Mouse (Mus musculus): ENCODE data around the gene Pdha2. TPM values are rescaled to one million over a fixed set of nuclear protein-coding genes. Genes with fewer than 3 reads are reported as not detected.

The Pdha2 gene
- 1.3 and 1.6 TPM in 2 replicates for total RNA-seq (2012; rRNA removed)

- H3K4me1 ChIP-seq (ENCODE audit: control insufficient read depth in 2 of 2, insufficient read depth in 2 of 2, low read length in 2 of 2, poor library complexity in 1 of 2), result no peaks in the 10 kb centered on the region
- no peak for DNase-seq (ENCODE audit: low read depth, low spot score)
- H3K9ac ChIP-seq (ENCODE audit: insufficient read depth, low read depth, low read length, poor library complexity, severe bottlenecking), result no peak within 1 kb of the TSS
- H3K27ac ChIP-seq (ENCODE audit: insufficient read depth, low read depth, low read length, poor library complexity, severe bottlenecking), result no peak within 1 kb of the TSS
- no peak within 1 kb of the TSS for H3K4me3 ChIP-seq (ENCODE audit: insufficient read depth in 1 of 2, low read depth in 1 of 2, low read length in 2 of 2, poor library complexity in 1 of 2, severe bottlenecking in 1 of 2)
- in situ Hi-C loops (cut with MboI; ENCODE audit: low sequenced_read_pairs in 2 of 2, unreplicated experiment in 2 of 2), result no loop called here
- TF ChIP-seq MAFK (IDR thresholded peaks at IDR 0.05; ENCODE audit: insufficient read depth, low read depth, low read length) (no peak), CHD2 (IDR thresholded peaks at IDR 0.05; ENCODE audit: low read depth, low read length) (no peak), ZC3H11A (IDR thresholded peaks at IDR 0.05; ENCODE audit: borderline replicate concordance, low read depth, low read length) (no peak), ZNF384 (IDR thresholded peaks at IDR 0.05; ENCODE audit: low read depth, low read length) (no peak), HCFC1 (IDR thresholded peaks at IDR 0.05; ENCODE audit: borderline replicate concordance, insufficient read depth, low read length) (no peak)
- no peaks in the 10 kb centered on the region for H3K36me3 ChIP-seq (ENCODE audit: control insufficient read depth, insufficient read depth, low read length, poor library complexity, severe bottlenecking)
- H3K9me3 ChIP-seq (ENCODE audit: control insufficient read depth, insufficient read depth, low read depth, low read length), result no peaks in the 10 kb centered on the region
Measured at GRCm38 (mm10) chr3:141212255-141212654, at the start of gene Pdha2. Gene Pdha2, minus strand, starts transcription at chr3:141212355.

DNA sequence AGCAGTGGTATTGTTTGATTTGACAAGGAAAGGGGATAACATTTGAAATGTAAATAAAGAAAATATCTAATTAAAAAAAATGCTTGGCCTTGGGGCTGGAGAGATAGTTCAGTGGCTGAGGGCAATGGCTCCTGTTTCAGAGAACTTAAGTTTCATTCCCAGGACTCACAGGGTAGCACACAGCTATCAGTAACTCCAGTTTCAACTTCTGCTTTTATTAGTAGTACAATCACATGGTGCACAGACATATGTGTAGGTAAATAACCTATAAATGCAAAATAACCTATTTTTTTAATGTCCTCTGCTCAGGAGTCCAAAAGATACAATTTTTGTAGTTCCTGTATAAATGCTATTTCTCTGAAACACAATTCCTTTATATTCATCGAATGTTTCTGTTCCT is 48.4 kb upstream of the Pdha2 start:
- no peaks in the 10 kb centered on the region for H3K9me3 ChIP-seq (ENCODE audit: control insufficient read depth, insufficient read depth, low read depth, low read length)
- no peaks in the 10 kb centered on the region for H3K4me1 ChIP-seq (ENCODE audit: control insufficient read depth in 2 of 2, insufficient read depth in 2 of 2, low read length in 2 of 2, poor library complexity in 1 of 2)
- no peak overlapping the region for H3K9ac ChIP-seq (ENCODE audit: insufficient read depth, low read depth, low read length, poor library complexity, severe bottlenecking)
- no peak for TF ChIP-seq HCFC1 (IDR thresholded peaks at IDR 0.05; ENCODE audit: borderline replicate concordance, insufficient read depth, low read length)
- TF ChIP-seq MAFK (IDR thresholded peaks at IDR 0.05; ENCODE audit: insufficient read depth, low read depth, low read length), result no peak
- TF ChIP-seq CHD2 (IDR thresholded peaks at IDR 0.05; ENCODE audit: low read depth, low read length), result no peak
- no peak for TF ChIP-seq ZC3H11A (IDR thresholded peaks at IDR 0.05; ENCODE audit: borderline replicate concordance, low read depth, low read length)
- TF ChIP-seq ZNF384 (IDR thresholded peaks at IDR 0.05; ENCODE audit: low read depth, low read length), result no peak
- no peak for DNase-seq (ENCODE audit: low read depth, low spot score)
- H3K27ac ChIP-seq (ENCODE audit: insufficient read depth, low read depth, low read length, poor library complexity, severe bottlenecking), result no peak overlapping the region
- H3K4me3 ChIP-seq (ENCODE audit: insufficient read depth in 1 of 2, low read depth in 1 of 2, low read length in 2 of 2, poor library complexity in 1 of 2, severe bottlenecking in 1 of 2), result no peak overlapping the region
- in situ Hi-C loops (cut with MboI; ENCODE audit: low sequenced_read_pairs in 2 of 2, unreplicated experiment in 2 of 2), result no loop called here
- H3K36me3 ChIP-seq (ENCODE audit: control insufficient read depth, insufficient read depth, low read length, poor library complexity, severe bottlenecking), result no peaks in the 10 kb centered on the region

- in situ Hi-C loops (cut with MboI; ENCODE audit: low sequenced_read_pairs in 2 of 2, unreplicated experiment in 2 of 2), result no loop called here
- no peak for TF ChIP-seq ZNF384 (IDR thresholded peaks at IDR 0.05; ENCODE audit: low read depth, low read length)
- TF ChIP-seq CHD2 (IDR thresholded peaks at IDR 0.05; ENCODE audit: low read depth, low read length), result no peak
- no peak for TF ChIP-seq MAFK (IDR thresholded peaks at IDR 0.05; ENCODE audit: insufficient read depth, low read depth, low read length)
- no peak for TF ChIP-seq ZC3H11A (IDR thresholded peaks at IDR 0.05; ENCODE audit: borderline replicate concordance, low read depth, low read length)
- TF ChIP-seq HCFC1 (IDR thresholded peaks at IDR 0.05; ENCODE audit: borderline replicate concordance, insufficient read depth, low read length), result no peak
- DNase-seq (ENCODE audit: low read depth, low spot score), result no peak
Measured at GRCm38 (mm10) chr3:141251440-141251839, 39.3 kb upstream of the Pdha2 start.

DNA sequence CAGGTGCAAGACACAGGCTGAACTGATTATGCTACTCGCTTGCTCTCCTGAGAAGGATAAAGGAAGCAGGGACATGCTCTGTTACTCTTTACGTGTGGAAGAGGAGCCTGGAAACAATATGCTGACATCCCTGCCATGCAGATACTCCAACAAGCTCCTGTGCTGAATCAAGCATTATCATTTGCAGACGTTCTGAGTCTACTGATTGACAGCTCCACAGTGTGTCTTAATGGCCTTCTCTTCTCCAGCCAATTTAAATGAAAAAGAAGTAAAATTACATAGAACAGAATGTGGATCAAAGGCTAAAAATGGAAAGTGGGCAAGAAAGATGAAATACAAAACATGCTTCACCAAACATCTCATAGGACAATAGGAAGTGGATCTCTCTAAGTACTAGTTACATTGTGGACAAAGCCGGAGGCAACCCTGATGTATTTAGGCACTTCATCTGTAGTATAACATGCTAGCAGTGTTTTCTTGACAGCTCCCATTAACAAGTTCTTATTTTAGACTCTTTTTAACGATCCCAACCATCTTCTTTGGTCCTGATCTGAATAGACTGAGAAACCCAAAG is 32.7 kb upstream of the Pdha2 start:
- TF ChIP-seq MAFK (IDR thresholded peaks at IDR 0.05; ENCODE audit: insufficient read depth, low read depth, low read length) (no peak), CHD2 (IDR thresholded peaks at IDR 0.05; ENCODE audit: low read depth, low read length) (no peak), ZC3H11A (IDR thresholded peaks at IDR 0.05; ENCODE audit: borderline replicate concordance, low read depth, low read length) (no peak), HCFC1 (IDR thresholded peaks at IDR 0.05; ENCODE audit: borderline replicate concordance, insufficient read depth, low read length) (no peak), ZNF384 (IDR thresholded peaks at IDR 0.05; ENCODE audit: low read depth, low read length) (no peak)
- no peak overlapping the region for H3K27ac ChIP-seq (ENCODE audit: insufficient read depth, low read depth, low read length, poor library complexity, severe bottlenecking)
- H3K9ac ChIP-seq (ENCODE audit: insufficient read depth, low read depth, low read length, poor library complexity, severe bottlenecking), result no peak overlapping the region
- no peak overlapping the region for H3K4me3 ChIP-seq (ENCODE audit: insufficient read depth in 1 of 2, low read depth in 1 of 2, low read length in 2 of 2, poor library complexity in 1 of 2, severe bottlenecking in 1 of 2)
- H3K4me1 ChIP-seq (ENCODE audit: control insufficient read depth in 2 of 2, insufficient read depth in 2 of 2, low read length in 2 of 2, poor library complexity in 1 of 2), result no peaks in the 10 kb centered on the region
- in situ Hi-C loops (cut with MboI; ENCODE audit: low sequenced_read_pairs in 2 of 2, unreplicated experiment in 2 of 2), result no loop called here
- H3K9me3 ChIP-seq (ENCODE audit: control insufficient read depth, insufficient read depth, low read depth, low read length), result no peaks in the 10 kb centered on the region
- H3K36me3 ChIP-seq (ENCODE audit: control insufficient read depth, insufficient read depth, low read length, poor library complexity, severe bottlenecking), result no peaks in the 10 kb centered on the region
- DNase-seq (ENCODE audit: low read depth, low spot score), result no peak

More at GRCm38 (mm10) chr3:141251440-141251839, 39.3 kb upstream of the Pdha2 start:
- no peaks in the 10 kb centered on the region for H3K36me3 ChIP-seq (ENCODE audit: control insufficient read depth, insufficient read depth, low read length, poor library complexity, severe bottlenecking)
- no peak overlapping the region for H3K27ac ChIP-seq (ENCODE audit: insufficient read depth, low read depth, low read length, poor library complexity, severe bottlenecking)
- no peaks in the 10 kb centered on the region for H3K4me1 ChIP-seq (ENCODE audit: control insufficient read depth in 2 of 2, insufficient read depth in 2 of 2, low read length in 2 of 2, poor library complexity in 1 of 2)
- H3K9me3 ChIP-seq (ENCODE audit: control insufficient read depth, insufficient read depth, low read depth, low read length), result no peaks in the 10 kb centered on the region
- no peak overlapping the region for H3K9ac ChIP-seq (ENCODE audit: insufficient read depth, low read depth, low read length, poor library complexity, severe bottlenecking)
- H3K4me3 ChIP-seq (ENCODE audit: insufficient read depth in 1 of 2, low read depth in 1 of 2, low read length in 2 of 2, poor library complexity in 1 of 2, severe bottlenecking in 1 of 2), result no peak overlapping the region

Data from ES-E14 (cell line).